ENCODE assay signal across 9 mouse cellular contexts in genomic region chr15:85716045-85716444, GRCm38 (mm10). TPM values are rescaled to one million over a fixed set of nuclear protein-coding genes. Genes with fewer than 3 reads are reported as not detected.
DNase-seq lines count a peak whose midpoint lies in the region; ATAC-seq and TF ChIP-seq lines count a peak whose summit lies in the region.
"Had no signal": no experiment of that assay in that cellular context is flagged by ENCODE, and none has a peak within 500 bp of the region (broad histone marks: within the 10 kb centered on the region; RNA-seq: fewer than 3 reads in every experiment).

No protein-coding gene starts in this region.

- no peak overlapping the region for H3K4me2 ChIP-seq in limb, embryonic 14.5 days (replicated peaks; ENCODE audit: low read depth, low read length, severe bottlenecking)
- H3K4me2 ChIP-seq in stomach, embryonic 14.5 days (replicated peaks; ENCODE audit: low read depth, low read length), result no peak overlapping the region
- H3K4me2 ChIP-seq: embryonic facial prominence, embryonic 12.5 days had no signal

- H3K9me3 ChIP-seq in limb, embryonic 14.5 days (ENCODE audit: control insufficient read depth, low read length), result no peaks in the 10 kb centered on the region
- H3K9me3 ChIP-seq in stomach, embryonic 14.5 days (ENCODE audit: control insufficient read depth, low read depth, low read length), result no peaks in the 10 kb centered on the region
- H3K9me3 ChIP-seq: embryonic facial prominence, embryonic 12.5 days had no signal

- H3K27me3 ChIP-seq in kidney, adult 2 months (replicated peaks; ENCODE audit: control insufficient read depth, insufficient read depth, low read length), result no peaks in the 10 kb centered on the region
- H3K27me3 ChIP-seq in limb, embryonic 14.5 days (ENCODE audit: control insufficient read depth, insufficient read depth, low read length), result no peaks in the 10 kb centered on the region
- no peaks in the 10 kb centered on the region for H3K27me3 ChIP-seq in stomach, embryonic 14.5 days (ENCODE audit: control insufficient read depth, insufficient read depth, low read length)

- H3K36me3 ChIP-seq in kidney, adult 2 months (ENCODE audit: control insufficient read depth, insufficient read depth, low read length), result no peaks in the 10 kb centered on the region
- H3K36me3 ChIP-seq in limb, embryonic 14.5 days (ENCODE audit: control insufficient read depth, insufficient read depth, low read length), result no peaks in the 10 kb centered on the region
- no peaks in the 10 kb centered on the region for H3K36me3 ChIP-seq in stomach, embryonic 14.5 days (ENCODE audit: control insufficient read depth, insufficient read depth, low read length)
- H3K36me3 ChIP-seq: embryonic facial prominence, embryonic 12.5 days had no signal

- 4% methylated on average over 7 of the region's 7 CpGs for WGBS in kidney, adult 2 months
- WGBS in limb, embryonic 14.5 days, result 7% methylated on average over 7 of the region's 7 CpGs
- 6% methylated on average over 7 of the region's 7 CpGs for WGBS in stomach, embryonic 14.5 days

- peak; percentile 45 for DNase-seq in ovary, adult 18-20 months (ENCODE audit: low spot score)
- DNase-seq in ovary, postnatal 10 days (ENCODE audit: low spot score), result no peak
- DNase-seq in cerebellum, adult 9-10 months, result peak; percentile 91
- peak; percentile 90 for DNase-seq in kidney, adult 2 months
- peak; percentile 75 for DNase-seq in limb, embryonic 14.5 days (ENCODE audit: low spot score)
- DNase-seq in natural killer cell, adult 2 months (ENCODE audit: low spot score in 2 of 2), result peak; percentile 66 to 77

- no peak overlapping the region for H3K4me3 ChIP-seq in kidney, adult 2 months (ENCODE audit: insufficient read depth, low read depth, low read length)
- no peak overlapping the region for H3K4me3 ChIP-seq in limb, embryonic 14.5 days (replicated peaks; ENCODE audit: low read length)
- no peak overlapping the region for H3K4me3 ChIP-seq in stomach, embryonic 14.5 days (ENCODE audit: low read depth, low read length)
- H3K4me3 ChIP-seq: embryonic facial prominence, embryonic 12.5 days had no signal

- H3K27ac ChIP-seq in kidney, adult 2 months (ENCODE audit: insufficient read depth, low read depth, low read length), result no peak overlapping the region
- no peak overlapping the region for H3K27ac ChIP-seq in limb, embryonic 14.5 days (replicated peaks; ENCODE audit: low read depth, low read length)
- H3K27ac ChIP-seq in stomach, embryonic 14.5 days (ENCODE audit: low read length), result no peak overlapping the region
- H3K27ac ChIP-seq: embryonic facial prominence, embryonic 12.5 days had no signal

- no peak for TF ChIP-seq POLR2A in kidney, adult 2 months (IDR thresholded peaks at IDR 0.05; ENCODE audit: low read depth, low read length)
- TF ChIP-seq POLR2A in limb, embryonic 14.5 days (IDR thresholded peaks at IDR 0.05; ENCODE audit: borderline replicate concordance, extremely low read depth, insufficient read depth, insufficient read length), result no peak

- TF ChIP-seq CTCF in kidney, adult 2 months (conservative IDR thresholded peaks at IDR 0.05; ENCODE audit: insufficient read depth, insufficient read length, low read depth, low read length), result peak; percentile 98; the same call in 1 of the 2 replicates

- peak; percentile 68 for ATAC-seq in frontal cortex, adult (ENCODE audit: low TSS enrichment)
- ATAC-seq in limb, embryonic 14.5 days (ENCODE audit: low FRiP score, low read depth), result no peak
- ATAC-seq in stomach, embryonic 14.5 days (ENCODE audit: insufficient number of reproducible peaks, insufficient read depth, low FRiP score, low read depth), result peak; percentile 33; the same call in 1 of the 2 replicates

- H3K4me1 ChIP-seq in kidney, adult 2 months (ENCODE audit: control insufficient read depth, insufficient read depth, low read length), result peaks cover 5% of the 10 kb centered on the region; the same call in 1 of the 2 replicates
- no peaks in the 10 kb centered on the region for H3K4me1 ChIP-seq in limb, embryonic 14.5 days (ENCODE audit: control insufficient read depth, insufficient read depth, low read length)
- H3K4me1 ChIP-seq in stomach, embryonic 14.5 days (ENCODE audit: control insufficient read depth, insufficient read depth, low read length), result no peaks in the 10 kb centered on the region
- H3K4me1 ChIP-seq: embryonic facial prominence, embryonic 12.5 days had no signal

- no peak overlapping the region for H3K9ac ChIP-seq in limb, embryonic 14.5 days (ENCODE audit: low read depth, low read length, severe bottlenecking)
- H3K9ac ChIP-seq in stomach, embryonic 14.5 days (replicated peaks; ENCODE audit: low read depth, low read length), result no peak overlapping the region
- H3K9ac ChIP-seq: embryonic facial prominence, embryonic 12.5 days had no signal

RNA-seq across cellular contexts. Expression of gene Ppara, which starts 18.7 kb away (rescaled TPM):
- 31.3 and 32.5 TPM in 2 replicates for polyA plus RNA-seq in kidney, adult 2 months (2012; rRNA removed)
- polyA plus RNA-seq in limb, embryonic 14.5 days (2012; rRNA removed), result 0.36 and 0.84 TPM in 2 replicates
- 2.2 and 2.8 TPM in 2 replicates for polyA plus RNA-seq in limb, embryonic 14.5 days (2014; fragmentation: Nextera tagmentation; extraction: Ambion mirVana)
- polyA plus RNA-seq in stomach, embryonic 14.5 days (2014; fragmentation: Nextera tagmentation; extraction: Ambion mirVana), result 2.2 and 3.1 TPM in 2 replicates
